In the genomic region with DNA sequence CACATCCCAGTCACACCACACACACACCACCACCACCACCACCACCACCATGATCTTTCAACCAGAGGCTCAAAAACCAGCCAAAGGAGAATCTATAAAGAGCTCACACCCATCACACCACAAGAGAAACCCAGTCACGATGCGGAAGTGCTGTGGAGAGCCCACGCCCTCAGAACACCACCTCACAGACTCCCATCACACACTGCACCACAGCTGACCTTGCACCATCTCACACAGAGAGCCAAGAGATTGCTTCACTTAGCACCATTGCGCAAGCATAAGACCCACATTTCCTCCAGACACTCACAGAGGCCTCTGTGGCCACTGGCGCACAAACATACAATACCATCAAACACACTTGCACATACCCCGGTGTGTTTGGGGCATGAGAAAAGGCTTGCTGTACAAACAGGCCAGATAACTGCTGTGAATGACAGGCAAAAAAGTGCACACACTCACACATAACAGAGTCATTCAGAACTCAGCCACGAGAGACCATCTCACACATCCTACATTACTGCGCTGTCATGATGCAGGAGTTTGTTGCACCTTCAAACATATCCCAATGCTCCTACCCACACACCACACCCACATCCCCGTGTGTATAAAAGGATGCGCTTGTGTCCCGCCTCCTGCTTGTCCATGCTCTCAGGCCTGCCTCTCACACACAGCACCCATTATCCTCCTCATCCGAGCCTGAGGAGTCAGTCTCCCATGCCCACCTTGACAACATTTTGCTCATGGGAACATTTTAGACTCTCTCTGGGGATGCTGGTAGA, we compare ENCODE assay signal across 9 mouse cellular contexts. TPM values are rescaled to one million over a fixed set of nuclear protein-coding genes. Genes with fewer than 3 reads are reported as not detected.
DNase-seq lines count a peak whose midpoint lies in the region; ATAC-seq and TF ChIP-seq lines count a peak whose summit lies in the region.
"Had no signal": no experiment of that assay in that cellular context is flagged by ENCODE, and none has a peak within 500 bp of the region (broad histone marks: within the 10 kb centered on the region; RNA-seq: fewer than 3 reads in every experiment).

No protein-coding gene starts in this region.

- no peaks in the 10 kb centered on the region for H3K36me3 ChIP-seq in liver, postnatal 0 days (replicated peaks; ENCODE audit: insufficient read depth, low read length)
- peaks cover 10% of the 10 kb centered on the region for H3K36me3 ChIP-seq in neural tube, embryonic 13.5 days
- no peaks in the 10 kb centered on the region for H3K36me3 ChIP-seq in stomach, postnatal 0 days (ENCODE audit: control insufficient read depth, insufficient read depth, low read length)
- no peaks in the 10 kb centered on the region for H3K36me3 ChIP-seq in heart, embryonic 12.5 days

- TF ChIP-seq EP300 in liver, postnatal 0 days (IDR thresholded peaks at IDR 0.05; ENCODE audit: low read depth) = no peak
- no peak for TF ChIP-seq EP300 in stomach, postnatal 0 days (optimal IDR thresholded peaks at IDR 0.05)

- no peak overlapping the region for H3K9ac ChIP-seq in liver, postnatal 0 days (replicated peaks)
- H3K9ac ChIP-seq in neural tube, embryonic 13.5 days = peak overlapping the region; percentile 97
- no peak overlapping the region for H3K9ac ChIP-seq in stomach, postnatal 0 days (ENCODE audit: low read length)
- H3K9ac ChIP-seq in heart, embryonic 12.5 days = no peak overlapping the region

- no peaks in the 10 kb centered on the region for H3K9me3 ChIP-seq in liver, postnatal 0 days (ENCODE audit: low read length)
- H3K9me3 ChIP-seq in neural tube, embryonic 13.5 days = no peaks in the 10 kb centered on the region
- H3K9me3 ChIP-seq in stomach, postnatal 0 days (ENCODE audit: control insufficient read depth, low read length) = no peaks in the 10 kb centered on the region
- H3K9me3 ChIP-seq in heart, embryonic 12.5 days (replicated peaks) = no peaks in the 10 kb centered on the region

- peaks cover 67% of the 10 kb centered on the region for H3K27me3 ChIP-seq in liver, postnatal 0 days (ENCODE audit: insufficient read depth, low read length)
- H3K27me3 ChIP-seq in neural tube, embryonic 13.5 days = peaks cover 41% of the 10 kb centered on the region
- peaks cover 10% of the 10 kb centered on the region; the same call in 1 of the 2 replicates for H3K27me3 ChIP-seq in stomach, postnatal 0 days (ENCODE audit: control insufficient read depth, insufficient read depth, low read length)
- H3K27me3 ChIP-seq in heart, embryonic 12.5 days (replicated peaks) = peaks cover 90% of the 10 kb centered on the region

- peak overlapping the region; percentile 59; the same call in 1 of the 2 replicates for H3K4me2 ChIP-seq in liver, postnatal 0 days (ENCODE audit: low read depth, low read length)
- peak overlapping the region; percentile 70 for H3K4me2 ChIP-seq in neural tube, embryonic 13.5 days
- H3K4me2 ChIP-seq in stomach, postnatal 0 days (replicated peaks; ENCODE audit: low read depth) = no peak overlapping the region
- H3K4me2 ChIP-seq in heart, embryonic 12.5 days = no peak overlapping the region

- peak; percentile 79 for ATAC-seq in common myeloid progenitor, adult 5-6 weeks (replicated peaks; ENCODE audit: low read depth, poor library complexity, severe bottlenecking)
- ATAC-seq in liver, postnatal 0 days = peak; percentile 59
- no peak for ATAC-seq in neural tube, embryonic 13.5 days (ENCODE audit: low read depth)
- no peak for ATAC-seq in stomach, postnatal 0 days (ENCODE audit: low FRiP score, low TSS enrichment)
- no peak for ATAC-seq in heart, embryonic 12.5 days (ENCODE audit: insufficient number of reproducible peaks, low FRiP score)
- ATAC-seq: Patski had no signal

- TF ChIP-seq CTCF in liver, postnatal 0 days (IDR thresholded peaks at IDR 0.05; ENCODE audit: low read depth) = no peak
- no peak for TF ChIP-seq CTCF in stomach, postnatal 0 days (IDR thresholded peaks at IDR 0.05; ENCODE audit: low read depth)

- no peak overlapping the region for H3K4me3 ChIP-seq in liver, postnatal 0 days (ENCODE audit: low read depth, low read length)
- 0 out of 2 replicates have a peak overlapping the region, but pooled peaks have one; percentile 6 for H3K4me3 ChIP-seq in neural tube, embryonic 13.5 days
- no peak overlapping the region for H3K4me3 ChIP-seq in stomach, postnatal 0 days (ENCODE audit: low read depth, low read length)
- H3K4me3 ChIP-seq in heart, embryonic 12.5 days = no peak overlapping the region

- peak; percentile 85 for DNase-seq in layer of hippocampus, adult 9-11 months
- DNase-seq in layer of hippocampus, postnatal 10 days (ENCODE audit: low spot score in 2 of 2) = no peak
- DNase-seq in liver, postnatal 0 days = peak; percentile 70
- no peak for DNase-seq in stomach, postnatal 0 days (ENCODE audit: low spot score)
- no peak for DNase-seq in cerebellum, postnatal 10 days

- H3K27ac ChIP-seq in liver, postnatal 0 days (ENCODE audit: low read depth) = no peak overlapping the region
- H3K27ac ChIP-seq in neural tube, embryonic 13.5 days (replicated peaks) = peak overlapping the region; percentile 97
- no peak overlapping the region for H3K27ac ChIP-seq in stomach, postnatal 0 days (replicated peaks)
- H3K27ac ChIP-seq in heart, embryonic 12.5 days (ENCODE audit: poor library complexity, severe bottlenecking) = no peak overlapping the region

- peaks cover 5% of the 10 kb centered on the region for H3K4me1 ChIP-seq in liver, postnatal 0 days (ENCODE audit: insufficient read depth)
- peaks cover 87% of the 10 kb centered on the region for H3K4me1 ChIP-seq in neural tube, embryonic 13.5 days (replicated peaks)
- H3K4me1 ChIP-seq in stomach, postnatal 0 days (replicated peaks; ENCODE audit: control insufficient read depth, insufficient read depth) = no peaks in the 10 kb centered on the region
- H3K4me1 ChIP-seq in heart, embryonic 12.5 days (replicated peaks) = peaks cover 41% of the 10 kb centered on the region

- WGBS in liver, postnatal 0 days (ENCODE audit: insufficient replicate concordance) = 59% methylated on average over 12 of the region's 12 CpGs
- 76% methylated on average over 12 of the region's 12 CpGs for WGBS in neural tube, embryonic 13.5 days
- 79% methylated on average over 12 of the region's 12 CpGs for WGBS in stomach, postnatal 0 days
- 80% methylated on average over 12 of the region's 12 CpGs for WGBS in heart, embryonic 12.5 days

RNA-seq across cellular contexts. Expression of gene Atp1a3, which starts 1.0 kb away (rescaled TPM):
- 1,000 to 10,000 TPM; 1,908 to 2,310 TPM for total RNA-seq in layer of hippocampus, postnatal 10 days (2021)
- 17.1 and 23.8 TPM in 2 replicates for total RNA-seq in common myeloid progenitor, adult 5-6 weeks (2017)
- 0.85 and 1.2 TPM in 2 replicates for polyA plus RNA-seq in liver, postnatal 0 days (2015; fragmentation: Nextera tagmentation; extraction: Ambion mirVana)
- 261 and 282 TPM in 2 replicates for polyA plus RNA-seq in neural tube, embryonic 13.5 days (2015; fragmentation: Nextera tagmentation; extraction: Ambion mirVana)
- polyA plus RNA-seq in stomach, postnatal 0 days (2015; fragmentation: Nextera tagmentation; extraction: Ambion mirVana) = 1.6 and 2.4 TPM in 2 replicates
- 2.9 and 3.8 TPM in 2 replicates for polyA plus RNA-seq in heart, embryonic 12.5 days (2016; fragmentation: Nextera tagmentation; extraction: Ambion mirVana)

RNA-seq across cellular contexts. Expression of gene Rabac1, which starts 34.2 kb away (rescaled TPM):
- 100 to 1,000 TPM; 247 to 271 TPM for total RNA-seq in layer of hippocampus, postnatal 10 days (2021)
- total RNA-seq in common myeloid progenitor, adult 5-6 weeks (2017) = 78.3 and 82.6 TPM in 2 replicates
- polyA plus RNA-seq in liver, postnatal 0 days (2015; fragmentation: Nextera tagmentation; extraction: Ambion mirVana) = 88.2 and 92.7 TPM in 2 replicates
- polyA plus RNA-seq in neural tube, embryonic 13.5 days (2015; fragmentation: Nextera tagmentation; extraction: Ambion mirVana) = 255 and 276 TPM in 2 replicates
- 290 and 293 TPM in 2 replicates for polyA plus RNA-seq in stomach, postnatal 0 days (2015; fragmentation: Nextera tagmentation; extraction: Ambion mirVana)
- 153 and 170 TPM in 2 replicates for polyA plus RNA-seq in heart, embryonic 12.5 days (2016; fragmentation: Nextera tagmentation; extraction: Ambion mirVana)

Comparison
In these comparisons a context has a peak if more than half of its experiments do, and no peak if none do; other contexts are left out.
1. DNase-seq: peak in layer of hippocampus, adult 9-11 months (single experiment) and liver, postnatal 0 days (single experiment); none in layer of hippocampus, postnatal 10 days (0 of 2), stomach, postnatal 0 days (single experiment) and cerebellum, postnatal 10 days (0 of 2).
2. ATAC-seq: peak in common myeloid progenitor, adult 5-6 weeks (single experiment) and liver, postnatal 0 days (single experiment); none in neural tube, embryonic 13.5 days (single experiment), stomach, postnatal 0 days (single experiment) and heart, embryonic 12.5 days (single experiment).
3. H3K4me2 ChIP-seq: peak in liver, postnatal 0 days (single experiment) and neural tube, embryonic 13.5 days (single experiment); none in stomach, postnatal 0 days (single experiment) and heart, embryonic 12.5 days (single experiment).
4. RNA of gene Atp1a3, which starts 1.0 kb away (polyA plus RNA-seq): 261 to 282 TPM in neural tube, embryonic 13.5 days; 2.9 to 3.8 TPM in heart, embryonic 12.5 days, 1.6 to 2.4 TPM in stomach, postnatal 0 days and 0.85 to 1.2 TPM in liver, postnatal 0 days; every median in the first group is over 10 times any median in the second.